Mouse (Mus musculus): Measurements from ENCODE around the gene Olfr1475. TPM values are rescaled to one million over a fixed set of nuclear protein-coding genes. Genes with fewer than 3 reads are reported as not detected.

The Olfr1475 gene
- polyA plus RNA-seq (2012; rRNA removed), result not detected in 2 replicates

GRCm38 (mm10) chr19:13480096-13480495 lies at the start of gene Olfr1475:
Gene Olfr1475, minus strand, starts transcription at chr19:13480196.

DNA sequence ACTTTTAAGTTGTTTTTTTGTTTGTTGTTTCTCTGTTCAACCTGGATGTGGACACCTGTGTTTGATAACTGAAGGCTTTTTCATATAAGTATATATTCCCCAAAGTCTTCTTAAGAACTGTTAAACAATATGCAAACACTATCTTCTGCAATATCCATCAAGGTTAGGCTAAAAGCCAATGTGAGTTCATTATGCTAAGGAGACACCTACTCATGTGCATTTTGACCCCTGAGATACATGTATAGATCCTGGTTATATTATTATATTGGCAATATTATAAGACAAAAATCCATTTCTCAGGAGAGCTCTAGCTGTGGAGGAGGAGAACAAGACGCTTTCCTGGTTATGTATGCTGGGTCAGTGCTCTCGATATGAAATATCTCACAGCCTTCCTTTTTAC lies 47.6 kb upstream of the Olfr1475 start, which contains the start of gene Olfr1480:
Gene Olfr1480 (plus strand): TSS at position 301 of the 400 bp plus-strand sequence.

DNA sequence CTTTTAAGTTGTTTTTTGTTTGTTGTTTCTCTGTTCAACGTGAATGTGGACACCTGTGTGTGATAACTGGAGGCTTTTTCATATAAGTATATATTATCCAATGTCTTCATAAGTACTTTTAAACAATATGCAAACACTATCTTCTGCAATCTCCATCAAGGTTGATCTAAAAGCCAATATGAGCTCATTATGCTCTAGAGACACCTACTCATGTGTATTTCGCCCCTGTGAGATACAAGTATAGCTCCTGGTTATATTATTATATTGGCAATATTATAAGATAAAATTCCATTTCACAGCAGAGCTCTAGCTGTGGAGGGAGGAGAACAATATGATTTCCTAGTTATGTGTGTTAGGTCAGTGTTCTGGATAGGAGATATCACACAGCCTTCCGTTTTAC lies 20.2 kb upstream of the Olfr1475 start, which contains the start of gene Olfr1477:
Gene Olfr1477 (plus strand): TSS at position 301 of the 400 bp plus-strand sequence.

DNA sequence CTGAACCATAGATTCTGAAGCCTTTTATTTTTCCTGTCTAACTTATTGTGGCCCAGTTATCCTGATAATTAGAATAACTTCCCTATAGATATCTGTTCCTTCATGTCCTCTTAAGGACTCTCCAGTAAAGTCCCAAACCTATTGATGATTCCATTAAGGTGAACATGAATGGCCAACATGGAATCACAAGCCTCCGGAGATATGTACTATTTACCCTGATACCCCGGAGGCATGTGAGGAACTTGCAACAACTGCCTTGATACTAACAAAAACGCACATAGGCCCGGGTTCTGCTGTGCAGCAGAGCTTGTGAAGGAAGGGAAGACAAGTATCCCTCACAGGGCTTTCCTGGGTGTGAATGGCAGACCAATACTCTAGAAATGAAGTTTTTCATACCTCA lies 10.7 kb downstream of the Olfr1475 start, which contains the start of gene Olfr1474:
Gene Olfr1474 (plus strand): TSS at position 301 of the 400 bp plus-strand sequence.

DNA sequence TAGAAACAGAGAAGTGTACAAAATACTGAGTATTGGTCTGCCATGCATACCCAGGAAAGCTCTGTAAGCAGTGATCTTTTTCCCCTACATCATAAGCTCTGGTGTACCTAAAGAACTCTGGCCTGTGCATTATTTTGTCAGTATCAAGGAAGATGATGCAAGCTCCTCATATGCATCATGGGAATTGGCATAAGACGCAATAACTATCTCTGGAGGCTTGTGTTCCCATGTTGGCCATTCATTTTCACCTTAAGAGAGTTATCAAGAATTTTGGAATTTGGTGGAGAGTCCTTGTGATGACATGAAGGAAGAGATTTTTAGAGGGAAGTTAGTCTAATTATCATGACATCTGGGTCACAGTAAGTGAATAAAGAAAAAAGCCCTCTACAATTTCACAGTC lies 24.0 kb downstream of the Olfr1475 start, which contains the start of gene Olfr1472:
Gene Olfr1472 (minus strand): TSS at position 101 of the 400 bp plus-strand sequence.

DNA sequence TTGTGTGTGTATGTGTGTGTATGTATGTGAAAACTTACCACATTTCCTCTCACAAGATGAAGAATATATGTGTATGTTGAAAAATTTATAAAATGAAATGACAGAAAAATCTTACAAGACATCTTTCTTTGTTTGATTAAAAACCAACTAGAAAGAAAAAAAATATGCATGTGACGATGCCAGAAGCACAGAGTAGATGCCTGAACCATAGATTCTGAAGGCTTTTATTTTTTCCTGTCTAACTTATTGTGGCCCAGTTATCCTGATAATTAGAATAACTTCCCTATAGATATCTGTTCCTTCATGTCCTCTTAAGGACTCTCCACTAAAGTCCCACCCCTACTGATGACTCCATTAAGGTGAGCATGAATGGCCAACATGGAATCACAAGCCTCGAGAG lies 36.9 kb downstream of the Olfr1475 start, which contains the start of gene Olfr1471:
Gene Olfr1471 (plus strand): TSS at position 301 of the 400 bp plus-strand sequence.

Other genes with a start within 250 kb of the Olfr1475 start
- gene Olfr1463, start 248.9 kb downstream of the Olfr1475 start, polyA plus RNA-seq (2012; rRNA removed), result not detected in 2 replicates
- not detected in 2 replicates for gene Olfr1465, start 164.7 kb downstream of the Olfr1475 start, polyA plus RNA-seq (2012; rRNA removed)
- gene Olfr1466, start 141.3 kb downstream of the Olfr1475 start, polyA plus RNA-seq (2012; rRNA removed), result not detected in 2 replicates
- not detected in 2 replicates for gene Olfr1467, start 118.0 kb downstream of the Olfr1475 start, polyA plus RNA-seq (2012; rRNA removed)
- not detected in 2 replicates for gene Olfr1469, start 72.3 kb downstream of the Olfr1475 start, polyA plus RNA-seq (2012; rRNA removed)
- gene Olfr1471, start 36.8 kb downstream of the Olfr1475 start, polyA plus RNA-seq (2012; rRNA removed), result not detected in 2 replicates
- gene Olfr1472, start 24.1 kb downstream of the Olfr1475 start, polyA plus RNA-seq (2012; rRNA removed), result not detected in 2 replicates
- not detected in 2 replicates for gene Olfr1474, start 10.6 kb downstream of the Olfr1475 start, polyA plus RNA-seq (2012; rRNA removed)
- gene Olfr1477, start 20.4 kb upstream of the Olfr1475 start, polyA plus RNA-seq (2012; rRNA removed), result not detected in 2 replicates
- not detected in 2 replicates for gene Olfr1480, start 47.7 kb upstream of the Olfr1475 start, polyA plus RNA-seq (2012; rRNA removed)
- gene Olfr1484, start 103.3 kb upstream of the Olfr1475 start, polyA plus RNA-seq (2012; rRNA removed), result not detected in 2 replicates
- not detected in 2 replicates for gene Olfr1487, start 137.2 kb upstream of the Olfr1475 start, polyA plus RNA-seq (2012; rRNA removed)
- not detected in 2 replicates for gene Olfr1489, start 151.4 kb upstream of the Olfr1475 start, polyA plus RNA-seq (2012; rRNA removed)
- gene Olfr1490, start 170.9 kb upstream of the Olfr1475 start, polyA plus RNA-seq (2012; rRNA removed), result not detected in 2 replicates
- not detected in 2 replicates for gene Olfr1491, start 217.1 kb upstream of the Olfr1475 start, polyA plus RNA-seq (2012; rRNA removed)
- gene Olfr1493-ps1, start 243.1 kb upstream of the Olfr1475 start, polyA plus RNA-seq (2012; rRNA removed), result not detected in 2 replicates